Mouse (Mus musculus): ENCODE measurements around the gene Dnajb2.

Gene Dnajb2

DNA sequence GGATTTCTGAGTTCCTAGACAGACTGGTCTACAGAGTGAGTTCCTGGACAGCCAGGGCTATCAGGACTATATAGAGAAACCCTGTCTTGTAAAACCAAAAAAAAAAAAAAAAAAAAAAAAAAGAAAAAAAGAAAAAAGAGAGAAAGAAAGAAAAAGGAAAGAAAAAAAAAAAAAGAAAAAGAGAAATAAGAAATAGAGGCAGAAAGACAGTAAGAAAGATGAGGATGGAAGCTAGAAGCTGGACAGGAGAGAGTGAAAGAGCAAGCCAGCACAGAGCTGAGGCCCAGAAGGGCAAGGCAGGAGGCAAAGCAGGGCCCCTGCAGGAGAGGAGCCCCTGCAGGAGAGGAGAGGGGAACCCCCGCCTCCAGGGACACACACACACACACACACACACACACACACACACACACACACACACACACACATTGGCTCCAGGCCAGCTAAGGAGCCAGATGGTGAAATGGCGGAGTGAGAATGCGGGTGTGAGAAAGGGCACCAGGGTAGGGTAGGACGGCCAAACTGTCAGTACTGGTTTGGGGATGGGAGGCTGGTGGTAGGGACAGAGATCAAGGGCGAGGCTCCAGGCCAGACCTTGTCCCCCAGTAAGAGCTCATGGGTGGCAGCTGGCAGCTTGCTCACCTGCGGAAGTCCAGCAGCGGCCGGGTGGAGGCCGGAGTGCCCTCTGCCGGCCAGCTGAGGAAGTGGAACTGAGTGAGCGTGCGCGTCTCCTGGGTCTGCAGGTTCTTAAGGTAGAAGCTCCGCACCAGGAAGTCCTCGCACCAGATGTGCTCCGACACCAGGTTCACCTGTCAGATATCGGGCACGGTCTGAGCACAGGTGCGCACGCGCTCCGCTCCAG, 15.1 kb downstream of the Dnajb2 start:
- peak; percentile 80 for DNase-seq (ENCODE audit: low spot score)

DNA sequence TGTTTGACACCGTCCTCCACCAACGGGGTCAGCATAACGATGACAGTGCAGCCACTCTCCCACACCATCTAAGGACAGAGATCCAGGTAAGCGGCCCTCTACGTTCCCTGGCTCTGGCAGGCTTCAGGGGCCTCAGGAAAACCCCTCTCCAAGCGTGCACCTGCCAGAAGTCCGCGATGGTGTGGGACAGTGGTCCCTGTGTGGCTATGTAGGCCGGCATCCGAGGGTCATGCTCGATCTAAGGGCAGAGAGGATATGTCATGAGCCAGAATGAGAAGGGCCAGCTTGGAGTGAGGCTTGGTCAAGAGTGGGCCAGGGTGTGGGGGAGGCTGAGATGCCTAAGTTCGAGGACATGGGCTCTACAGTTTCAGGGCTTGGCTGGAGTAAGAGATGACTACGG, 16.1 kb downstream of the Dnajb2 start:
- no peak for DNase-seq (ENCODE audit: low spot score)

- DNase-seq (ENCODE audit: low spot score), result no peak
These were observed 16.8 kb downstream of the Dnajb2 start for GRCm38 (mm10) chr1:75253029-75253428.

GRCm38 (mm10) chr1:75253849-75254624, 17.8 kb downstream of the Dnajb2 start:
- peak; percentile 68 for DNase-seq (ENCODE audit: low spot score)

DNA sequence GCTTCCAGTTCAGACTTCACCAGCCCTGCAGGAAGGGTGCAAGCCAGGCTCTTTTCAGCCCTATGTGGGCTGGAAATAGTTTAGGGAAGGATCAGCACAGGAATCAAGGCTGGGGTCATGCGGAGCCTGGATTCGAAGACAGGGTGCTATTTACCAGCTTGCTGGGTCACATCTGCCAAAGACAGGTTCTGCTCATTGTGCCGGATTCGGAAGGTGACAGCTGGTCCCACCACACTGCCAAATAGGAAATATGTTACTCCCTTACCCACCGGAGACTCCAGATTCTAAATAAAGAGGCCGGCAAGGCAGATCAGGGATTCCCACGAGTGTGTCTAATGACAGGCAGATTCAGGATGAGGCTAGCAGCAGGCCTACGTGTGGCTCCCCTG, 18.4 kb downstream of the Dnajb2 start:
- DNase-seq (ENCODE audit: low spot score), result no peak

DNA sequence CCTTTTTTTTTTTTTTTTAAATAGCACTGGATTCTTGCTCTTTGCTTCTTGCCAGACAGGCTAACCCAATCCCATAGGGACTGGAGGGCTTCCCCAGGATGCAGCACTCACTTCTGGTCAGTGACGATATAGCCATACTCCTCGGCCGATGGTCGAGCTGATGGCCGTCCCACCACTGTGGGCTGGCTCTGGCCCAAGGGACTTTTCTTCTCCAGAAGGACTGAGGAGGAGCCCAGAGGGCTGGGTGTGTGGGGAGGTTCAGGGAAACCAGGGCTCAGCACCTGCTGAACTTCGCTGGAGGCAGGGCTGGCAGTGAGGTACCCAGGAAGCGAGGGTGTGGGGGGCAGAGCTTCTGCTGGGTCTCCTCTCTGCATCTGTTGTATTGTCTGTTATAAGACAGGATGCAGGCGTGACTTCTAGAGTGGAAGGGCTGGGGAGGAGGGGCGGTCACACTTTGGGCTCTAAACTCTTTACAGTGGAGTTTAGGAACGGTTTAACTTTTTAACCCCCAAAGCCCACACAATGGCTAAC, 19.4 kb downstream of the Dnajb2 start:
- DNase-seq (ENCODE audit: low spot score), result no peak

DNA sequence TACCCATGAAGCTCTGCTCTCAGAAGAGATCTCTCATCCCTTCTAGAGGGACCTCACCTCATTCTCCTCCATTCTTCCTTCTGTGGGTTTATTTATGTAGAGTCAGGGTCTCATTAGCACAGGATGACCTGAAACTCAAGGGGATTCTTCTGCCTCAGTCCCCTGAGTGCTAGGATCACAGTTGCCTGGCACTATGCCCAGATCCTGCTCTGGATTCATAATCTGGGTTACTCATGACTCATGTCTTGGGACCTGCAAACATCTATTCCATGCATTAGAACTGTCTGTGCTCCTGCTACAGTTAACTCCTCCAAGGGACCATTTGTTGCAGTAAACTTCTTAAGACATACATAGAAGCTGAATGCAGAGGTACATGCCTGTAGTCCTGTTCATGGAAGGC, 25.1 kb downstream of the Dnajb2 start:
- DNase-seq (ENCODE audit: low spot score), result no peak

GRCm38 (mm10) chr1:75262969-75263951, 27.1 kb downstream of the Dnajb2 start:
- DNase-seq (ENCODE audit: low spot score), result peak; percentile 60

GRCm38 (mm10) chr1:75264091-75264880, 28.1 kb downstream of the Dnajb2 start, which contains the start of gene Ptprn:
Gene Ptprn, minus strand, starts transcription at chr1:75264502.
- no peak for DNase-seq (ENCODE audit: low spot score)

GRCm38 (mm10) chr1:75277195-75278188, 41.3 kb downstream of the Dnajb2 start:
- DNase-seq (ENCODE audit: low spot score), result peak; percentile 63

DNA sequence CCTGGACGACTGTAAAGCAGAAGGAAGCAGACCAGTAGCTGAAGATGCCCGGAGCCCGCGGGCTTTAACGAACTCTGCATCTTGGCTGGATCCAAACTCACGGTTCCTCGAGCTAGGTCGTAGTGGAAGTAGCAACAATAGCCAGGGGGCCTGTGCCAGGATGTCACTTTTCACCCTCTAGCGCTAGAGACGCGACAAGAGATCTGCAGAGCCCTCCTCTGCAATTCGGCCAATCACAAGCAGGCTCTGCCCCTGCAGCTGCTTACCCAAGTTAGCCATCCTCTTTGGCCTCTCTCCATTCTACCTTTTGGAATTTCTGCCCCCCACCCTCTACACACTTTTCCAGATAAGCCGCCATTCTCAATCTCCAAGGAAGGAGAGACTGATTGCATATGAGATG, 42.0 kb downstream of the Dnajb2 start, which contains the start of gene Resp18:
Gene Resp18, minus strand, starts transcription at position 188 of the 400 bp plus-strand sequence.
- no peak for DNase-seq (ENCODE audit: low spot score)

- no peak for DNase-seq (ENCODE audit: low spot score)
These were observed 46.8 kb downstream of the Dnajb2 start for GRCm38 (mm10) chr1:75283017-75283416.

- DNase-seq (ENCODE audit: low spot score), result no peak
These were observed 48.7 kb downstream of the Dnajb2 start for GRCm38 (mm10) chr1:75284911-75285310.

- DNase-seq (ENCODE audit: low spot score), result no peak
These were observed 53.2 kb downstream of the Dnajb2 start for GRCm38 (mm10) chr1:75289376-75289775.

DNA sequence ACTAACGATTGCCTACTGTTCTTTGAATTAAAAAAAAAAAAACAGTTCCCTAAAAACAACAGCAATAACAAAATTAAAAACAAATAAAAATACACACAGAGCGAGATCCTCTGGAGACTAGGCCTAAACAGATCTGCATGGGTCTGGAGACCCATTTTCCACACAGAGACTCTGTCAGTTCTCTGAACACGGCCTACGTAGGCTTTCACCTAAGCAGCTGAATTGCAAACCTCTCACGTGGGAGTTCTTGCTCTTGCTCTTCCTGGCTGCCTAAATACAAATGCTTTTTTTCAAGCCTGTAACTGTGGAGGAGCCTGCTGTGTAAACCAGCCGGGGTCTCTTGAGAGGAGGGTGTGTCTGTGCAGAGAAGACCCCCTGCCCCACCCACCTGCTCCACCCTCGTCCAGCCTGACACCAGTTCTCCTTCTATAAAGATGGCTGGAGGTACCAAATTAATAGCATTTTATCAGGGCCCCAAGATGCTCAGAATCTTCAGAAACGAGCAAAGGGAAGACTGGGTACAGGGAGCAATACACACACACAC, 53.8 kb downstream of the Dnajb2 start:
- DNase-seq (ENCODE audit: low spot score), result no peak

DNA sequence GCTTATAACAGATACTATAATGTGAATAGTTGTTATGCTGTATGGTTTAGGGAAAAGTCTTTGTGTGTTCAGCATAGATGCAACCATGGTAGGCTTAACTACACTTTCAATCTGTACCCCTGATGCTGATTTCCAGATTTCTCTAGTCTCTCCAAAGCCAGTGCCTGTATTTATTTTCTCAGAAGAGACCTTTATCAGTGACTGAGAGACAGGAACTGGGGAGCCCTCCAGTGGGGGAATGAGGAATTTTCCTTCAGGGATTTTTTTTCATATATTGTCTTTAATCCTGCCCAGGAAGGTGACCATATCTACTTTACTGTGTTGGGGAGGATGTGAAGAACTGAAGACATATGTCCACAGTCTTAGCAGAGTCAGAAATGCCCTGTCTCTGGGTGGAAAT, 54.4 kb downstream of the Dnajb2 start:
- no peak for DNase-seq (ENCODE audit: low spot score)

GRCm38 (mm10) chr1:75291321-75291720, 55.1 kb downstream of the Dnajb2 start:
- DNase-seq (ENCODE audit: low spot score), result no peak

DNA sequence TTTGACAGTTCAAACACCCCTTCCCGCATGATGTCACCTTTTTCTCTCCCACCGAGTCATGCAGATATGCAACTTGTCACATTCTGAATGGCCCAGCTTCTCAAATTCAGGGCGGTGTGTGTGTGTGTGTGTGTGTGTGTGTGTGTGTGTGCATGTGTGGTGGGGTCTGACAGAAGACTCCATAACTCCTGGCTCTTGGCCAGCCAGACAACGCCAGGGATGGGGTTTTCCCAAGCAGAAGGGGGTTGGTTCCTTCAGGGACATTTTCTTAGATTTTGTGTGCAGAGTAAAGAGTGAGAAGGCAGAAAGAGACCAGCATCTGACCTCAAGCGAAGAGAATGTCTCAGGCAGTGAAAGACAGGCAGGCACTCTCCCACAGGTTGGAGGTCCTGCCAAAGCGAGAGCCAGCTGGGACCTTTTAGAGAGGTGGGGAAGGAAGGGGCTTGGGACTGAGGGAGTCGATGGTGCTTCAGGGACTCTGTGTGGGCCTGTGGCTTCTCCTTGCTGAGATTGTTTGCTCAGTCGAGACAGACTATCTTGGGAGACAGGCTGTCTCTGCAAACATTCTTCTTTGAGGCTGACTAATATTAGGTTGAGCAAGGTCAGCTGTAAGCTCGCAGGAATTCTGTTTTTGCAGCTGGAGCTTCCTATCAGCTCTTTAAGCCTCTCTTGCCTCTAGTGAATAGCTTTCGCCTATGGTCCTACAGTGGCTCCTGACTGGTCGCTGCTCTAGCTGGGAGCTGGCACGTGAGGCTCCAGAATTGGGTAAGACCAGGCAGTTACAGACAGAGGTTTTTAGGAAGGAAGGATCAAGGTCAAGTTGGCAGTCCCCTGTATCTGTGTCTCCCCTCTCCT, 56.5 kb downstream of the Dnajb2 start:
- no peak for DNase-seq (ENCODE audit: low spot score)
